Mouse (Mus musculus) heart, embryonic 12.5 days (tissue): ENCODE measurements at regions not wholly inside any gene's neighbourhood (a gene's known extent, or its start where the extent isn't known, plus 50 kb on each side); places are given as distances from the start of the nearest gene placed in this dataset.
A peak's percentile ranks its signal among the peaks of the same experiment; 100 is the strongest.
"Not testable (repeated sequence)": the region's sequence is repeated elsewhere in the genome, so short reads cannot be mapped to it uniquely, and the experiment has no call there.

Experiments
- ATAC-seq: fragments of 200-750 bp; cut with Nextera tagmentation; 2 replicates; pipeline ENCODE4 v1.8.0; 2017; ENCODE audit warnings: moderate TSS enrichment, moderate library complexity; ENCODE audit not compliant: insufficient number of reproducible peaks, low FRiP score
- H3K27ac ChIP-seq: fragments of 300-500 bp; sonication (generic); 2 replicates; pipeline ENCODE4 v1.5.1; 2016; ENCODE audit warnings: mild to moderate bottlenecking, moderate library complexity; ENCODE audit not compliant: poor library complexity, severe bottlenecking
- H3K27me3 ChIP-seq: fragments of 300-500 bp; sonication (generic); replicated peaks from 2 replicates; pipeline ENCODE4 v1.6.1; 2016; ENCODE audit warnings: mild to moderate bottlenecking, moderate library complexity
- H3K36me3 ChIP-seq: fragments of 300-500 bp; sonication (generic); 2 replicates; pipeline ENCODE4 v1.6.1; 2016; ENCODE audit warnings: mild to moderate bottlenecking, moderate library complexity
- H3K4me1 ChIP-seq: fragments of 300-500 bp; sonication (generic); replicated peaks from 2 replicates; pipeline ENCODE4 v1.6.1; 2016; ENCODE audit warnings: mild to moderate bottlenecking
- H3K4me2 ChIP-seq: fragments of 300-500 bp; sonication (generic); 2 replicates; pipeline ENCODE4 v1.6.1; 2016; ENCODE audit warnings: mild to moderate bottlenecking, moderate library complexity
- H3K4me3 ChIP-seq: fragments of 300-500 bp; sonication (generic); 2 replicates; pipeline ENCODE4 v1.5.1; 2016; ENCODE audit warnings: mild to moderate bottlenecking
- H3K9ac ChIP-seq: fragments of 300-500 bp; sonication (generic); 2 replicates; pipeline ENCODE4 v1.6.1; 2016; ENCODE audit warnings: mild to moderate bottlenecking, moderate library complexity
- H3K9me3 ChIP-seq: fragments of 300-500 bp; sonication (generic); replicated peaks from 2 replicates; pipeline ENCODE4 v1.6.1; 2016; ENCODE audit warnings: mild to moderate bottlenecking, moderate library complexity
- WGBS: fragments of 180-500 bp; shearing (Covaris S2); methylation state at CpG from one replicate; pipeline ENCODE4 v1.1.7; 2016; 5-methylcytosine and 5-hydroxymethylcytosine counted together

- Histone ChIP-seq H3K9ac (no peak overlapping the region), H3K4me2 (no peak overlapping the region), H3K36me3 (no peaks in the 10 kb centered on the region), H3K27me3 (no peaks in the 10 kb centered on the region), H3K4me1 (no peaks in the 10 kb centered on the region), H3K9me3 (no peaks in the 10 kb centered on the region), H3K4me3 (no peak overlapping the region), H3K27ac (no peak overlapping the region)
- 59% methylated on average over 1 of the region's 1 CpGs for WGBS
- no peak for ATAC-seq
These were observed 701.1 kb upstream of the Nr2f1 start for GRCm38 (mm10) chr13:78900693-78901092.

- 73% methylated on average over 2 of the region's 2 CpGs for WGBS
- Histone ChIP-seq H3K4me1 (no peaks in the 10 kb centered on the region), H3K9me3 (no peaks in the 10 kb centered on the region), H3K9ac (no peak overlapping the region), H3K4me3 (no peak overlapping the region), H3K27ac (no peak overlapping the region), H3K36me3 (no peaks in the 10 kb centered on the region), H3K4me2 (no peak overlapping the region), H3K27me3 (no peaks in the 10 kb centered on the region)
- ATAC-seq, result no peak
These were observed 692.7 kb upstream of the Nr2f1 start for GRCm38 (mm10) chr13:78892252-78892651.

GRCm38 (mm10) chr13:78883062-78883461 is 683.5 kb upstream of the Nr2f1 start:
- Histone ChIP-seq H3K4me2 (no peak overlapping the region), H3K27me3 (no peaks in the 10 kb centered on the region), H3K9ac (no peak overlapping the region), H3K4me3 (no peak overlapping the region), H3K27ac (no peak overlapping the region), H3K9me3 (no peaks in the 10 kb centered on the region), H3K36me3 (no peaks in the 10 kb centered on the region), H3K4me1 (no peaks in the 10 kb centered on the region)
- ATAC-seq, result no peak
- WGBS, result 78% methylated on average over 1 of the region's 1 CpGs

- no peaks in the 10 kb centered on the region for H3K9me3 ChIP-seq
- no peaks in the 10 kb centered on the region for H3K4me1 ChIP-seq
- no peaks in the 10 kb centered on the region for H3K36me3 ChIP-seq
- no peak for ATAC-seq
- no peak overlapping the region for H3K4me2 ChIP-seq
- 73% methylated on average over 5 of the region's 5 CpGs for WGBS
- no peak overlapping the region for H3K4me3 ChIP-seq
- no peak overlapping the region for H3K9ac ChIP-seq
- no peaks in the 10 kb centered on the region for H3K27me3 ChIP-seq
- no peak overlapping the region for H3K27ac ChIP-seq
These were observed 673.0 kb upstream of the Nr2f1 start for GRCm38 (mm10) chr13:78872582-78872981.

GRCm38 (mm10) chr13:78871976-78872375 is 672.4 kb upstream of the Nr2f1 start:
- Histone ChIP-seq H3K4me3 (no peak overlapping the region), H3K27me3 (no peaks in the 10 kb centered on the region), H3K4me1 (no peaks in the 10 kb centered on the region), H3K27ac (no peak overlapping the region), H3K9me3 (no peaks in the 10 kb centered on the region), H3K36me3 (no peaks in the 10 kb centered on the region), H3K4me2 (no peak overlapping the region), H3K9ac (no peak overlapping the region)
- WGBS, result 56% methylated on average over 6 of the region's 6 CpGs
- ATAC-seq, result no peak

- H3K9ac ChIP-seq, result no peak overlapping the region
- H3K36me3 ChIP-seq, result no peaks in the 10 kb centered on the region
- no peaks in the 10 kb centered on the region for H3K9me3 ChIP-seq
- WGBS, result 43% methylated on average over 2 of the region's 2 CpGs
- ATAC-seq, result no peak
- no peaks in the 10 kb centered on the region for H3K4me1 ChIP-seq
- no peak overlapping the region for H3K4me2 ChIP-seq
- H3K27ac ChIP-seq, result no peak overlapping the region
- H3K4me3 ChIP-seq, result no peak overlapping the region
- H3K27me3 ChIP-seq, result no peaks in the 10 kb centered on the region
These were observed 671.7 kb upstream of the Nr2f1 start for GRCm38 (mm10) chr13:78871254-78871653.

- H3K9me3 ChIP-seq, H3K4me1 ChIP-seq, H3K36me3 ChIP-seq, ATAC-seq, H3K4me2 ChIP-seq, H3K9ac ChIP-seq, H3K27ac ChIP-seq, H3K27me3 ChIP-seq, H3K4me3 ChIP-seq: not testable (repeated sequence)
- 77% methylated on average over 4 of the region's 4 CpGs for WGBS
These were observed 624.8 kb upstream of the Nr2f1 start for GRCm38 (mm10) chr13:78824357-78824756.

- H3K27ac ChIP-seq, result no peak overlapping the region
- no peak overlapping the region for H3K4me3 ChIP-seq
- WGBS, result 5% methylated on average over 2 of the region's 2 CpGs
- no peaks in the 10 kb centered on the region for H3K27me3 ChIP-seq
- H3K9me3 ChIP-seq, result no peaks in the 10 kb centered on the region
- H3K4me2 ChIP-seq, result no peak overlapping the region
- H3K36me3 ChIP-seq, result no peaks in the 10 kb centered on the region
- peaks cover 4% of the 10 kb centered on the region; the same call in 1 of the 2 replicates for H3K4me1 ChIP-seq
- H3K9ac ChIP-seq, result no peak overlapping the region
- peak; percentile 59 for ATAC-seq
These were observed 610.1 kb upstream of the Nr2f1 start for GRCm38 (mm10) chr13:78809656-78810055.

- Histone ChIP-seq H3K4me2 (no peak overlapping the region), H3K4me1 (no peaks in the 10 kb centered on the region), H3K36me3 (no peaks in the 10 kb centered on the region), H3K27me3 (no peaks in the 10 kb centered on the region), H3K9me3 (no peaks in the 10 kb centered on the region), H3K27ac (no peak overlapping the region), H3K4me3 (no peak overlapping the region), H3K9ac (no peak overlapping the region)
- no peak for ATAC-seq
These were observed 603.2 kb upstream of the Nr2f1 start for GRCm38 (mm10) chr13:78802838-78803124.

- H3K9me3 ChIP-seq, result no peaks in the 10 kb centered on the region
- no peak overlapping the region for H3K9ac ChIP-seq
- H3K27ac ChIP-seq, result no peak overlapping the region
- H3K4me3 ChIP-seq, result no peak overlapping the region
- H3K27me3 ChIP-seq, result no peaks in the 10 kb centered on the region
- ATAC-seq, result no peak
- WGBS, result 63% methylated on average over 7 of the region's 7 CpGs
- H3K36me3 ChIP-seq, result no peaks in the 10 kb centered on the region
- H3K4me1 ChIP-seq, result no peaks in the 10 kb centered on the region
- no peak overlapping the region for H3K4me2 ChIP-seq
These were observed 602.7 kb upstream of the Nr2f1 start for GRCm38 (mm10) chr13:78802011-78802837.

- Histone ChIP-seq H3K4me3 (no peak overlapping the region), H3K4me1 (no peaks in the 10 kb centered on the region), H3K27ac (no peak overlapping the region), H3K9me3 (no peaks in the 10 kb centered on the region), H3K4me2 (no peak overlapping the region), H3K27me3 (no peaks in the 10 kb centered on the region), H3K36me3 (no peaks in the 10 kb centered on the region), H3K9ac (no peak overlapping the region)
- ATAC-seq, result no peak
- 61% methylated on average over 3 of the region's 3 CpGs for WGBS
These were observed 600.1 kb upstream of the Nr2f1 start for GRCm38 (mm10) chr13:78799641-78800040.

GRCm38 (mm10) chr13:78795228-78795627 is 595.7 kb upstream of the Nr2f1 start:
- H3K9ac ChIP-seq, result no peak overlapping the region
- H3K9me3 ChIP-seq, result no peaks in the 10 kb centered on the region
- no peaks in the 10 kb centered on the region for H3K27me3 ChIP-seq
- no peaks in the 10 kb centered on the region for H3K36me3 ChIP-seq
- H3K4me3 ChIP-seq, result no peak overlapping the region
- no peak for ATAC-seq
- no peak overlapping the region for H3K27ac ChIP-seq
- H3K4me2 ChIP-seq, result no peak overlapping the region
- no peaks in the 10 kb centered on the region for H3K4me1 ChIP-seq
